Mouse (Mus musculus) retina, postnatal 7 days (tissue): Measurements from ENCODE around the gene Spag16.

Source experiments
- DNase-seq: peaks from one replicate; pipeline ENCODE4 v3.0.0-alpha.2; 2012; ENCODE audit warnings: low read depth, low spot score

Gene Spag16

GRCm38 (mm10) chr1:70442209-70443080 is 615.7 kb downstream of the Spag16 start:
- DNase-seq: no peak

- no peak for DNase-seq
These were observed 653.1 kb downstream of the Spag16 start for GRCm38 (mm10) chr1:70479864-70480263.

GRCm38 (mm10) chr1:70518918-70519317 is 692.1 kb downstream of the Spag16 start:
- DNase-seq: no peak

- DNase-seq: no peak
These were observed 700.4 kb downstream of the Spag16 start for GRCm38 (mm10) chr1:70527134-70527533.

GRCm38 (mm10) chr1:70529771-70530170 is 703.0 kb downstream of the Spag16 start:
- no peak for DNase-seq

GRCm38 (mm10) chr1:70551839-70552238 is 725.1 kb downstream of the Spag16 start:
- no peak for DNase-seq

GRCm38 (mm10) chr1:70621805-70622204 is 795.0 kb downstream of the Spag16 start:
- no peak for DNase-seq

- DNase-seq: no peak
These were observed 798.2 kb downstream of the Spag16 start for GRCm38 (mm10) chr1:70624803-70625460.

- DNase-seq: no peak
These were observed 825.9 kb downstream of the Spag16 start for GRCm38 (mm10) chr1:70652719-70653118.

- DNase-seq: no peak
These were observed 865.8 kb downstream of the Spag16 start for GRCm38 (mm10) chr1:70692529-70692928.

- no peak for DNase-seq
These were observed 873.5 kb downstream of the Spag16 start for GRCm38 (mm10) chr1:70700270-70700669.

GRCm38 (mm10) chr1:70703934-70704333 is 877.2 kb downstream of the Spag16 start:
- DNase-seq: no peak

GRCm38 (mm10) chr1:70705821-70706220 is 879.1 kb downstream of the Spag16 start:
- no peak for DNase-seq

GRCm38 (mm10) chr1:70725045-70725444 is 898.3 kb downstream of the Spag16 start:
- no peak for DNase-seq

- DNase-seq: peak; percentile 31
These were observed 898.9 kb downstream of the Spag16 start, which contains the start of gene Vwc2l for GRCm38 (mm10) chr1:70725655-70726066. Gene Vwc2l, plus strand, starts transcription at chr1:70725715.
